Mouse (Mus musculus) erythroblast, embryonic 14.5 days (primary cell): ENCODE measurements around the gene Zxdb. TPM values are rescaled to one million over a fixed set of nuclear protein-coding genes. Genes with fewer than 3 reads are reported as not detected.
"Not testable (repeated sequence)": the region's sequence is repeated elsewhere in the genome, so short reads cannot be mapped to it uniquely, and the experiment has no call there.

Source experiments
- H3K27me3 ChIP-seq: 2 replicates; pipeline ENCODE4 v1.6.1; 2012; ENCODE audit warnings: inconsistent platforms; ENCODE audit not compliant: control insufficient read depth
- H3K36me3 ChIP-seq: 2 replicates; pipeline ENCODE4 v1.6.1; 2012; ENCODE audit warnings: mild to moderate bottlenecking, inconsistent platforms; ENCODE audit not compliant: control insufficient read depth
- H3K4me1 ChIP-seq: 2 replicates; pipeline ENCODE4 v1.6.1; 2012; ENCODE audit warnings: inconsistent platforms; ENCODE audit not compliant: control insufficient read depth
- H3K4me3 ChIP-seq: replicated peaks from 2 replicates; pipeline ENCODE3; 2012; ENCODE audit warnings: moderate library complexity, mild to moderate bottlenecking, inconsistent platforms
- H3K9me3 ChIP-seq: 2 replicates; pipeline ENCODE4 v1.6.1; 2012; ENCODE audit warnings: low read length, inconsistent platforms, mixed read lengths; ENCODE audit not compliant: control insufficient read depth
- GATA1 ChIP-seq: IDR thresholded peaks from 2 replicates; pipeline ENCODE4 v1.6.1; 2012; ENCODE audit warnings: low read length, inconsistent platforms, mixed read lengths
- TAL1 ChIP-seq: IDR thresholded peaks from 3 replicates; pipeline ENCODE4 v1.6.1; 2012; ENCODE audit warnings: low read length, inconsistent platforms, mixed read lengths
- polyA plus RNA-seq: library from polyadenylated mRNA; stranded (reverse); fragments of >175 nt; gene quantifications from 2 replicates; pipeline ENCODE4 v1.2.3, GENCODE M21; 2012

Zxdb gene
- polyA plus RNA-seq: 0.01 and 0.03 TPM in 2 replicates

- not testable (repeated sequence) for H3K36me3 ChIP-seq, H3K4me3 ChIP-seq, H3K27me3 ChIP-seq, H3K4me1 ChIP-seq, H3K9me3 ChIP-seq
Measured at GRCm38 (mm10) chrX:94724192-94724971, at the start of gene Zxdb. Gene Zxdb, plus strand, starts transcription at chrX:94724569.

GRCm38 (mm10) chrX:94674977-94675376, 49.4 kb upstream of the Zxdb start:
- Histone ChIP-seq H3K36me3 (no peaks in the 10 kb centered on the region), H3K4me3 (no peak overlapping the region), H3K9me3 (no peaks in the 10 kb centered on the region), H3K4me1 (no peaks in the 10 kb centered on the region), H3K27me3 (no peaks in the 10 kb centered on the region)
- TF ChIP-seq TAL1: no peak
- TF ChIP-seq GATA1: no peak

- H3K36me3 ChIP-seq, H3K9me3 ChIP-seq, H3K4me1 ChIP-seq, H3K27me3 ChIP-seq, H3K4me3 ChIP-seq: not testable (repeated sequence)
Measured at GRCm38 (mm10) chrX:94681581-94681980, 42.8 kb upstream of the Zxdb start.

GRCm38 (mm10) chrX:94689593-94689992, 34.8 kb upstream of the Zxdb start:
- H3K27me3 ChIP-seq, H3K4me1 ChIP-seq, H3K4me3 ChIP-seq, H3K36me3 ChIP-seq, H3K9me3 ChIP-seq: not testable (repeated sequence)

- not testable (repeated sequence) for H3K9me3 ChIP-seq, H3K36me3 ChIP-seq, H3K27me3 ChIP-seq, H3K4me3 ChIP-seq, H3K4me1 ChIP-seq
Measured at GRCm38 (mm10) chrX:94706676-94707075, 17.7 kb upstream of the Zxdb start.

- H3K36me3 ChIP-seq, H3K4me3 ChIP-seq, H3K9me3 ChIP-seq, H3K27me3 ChIP-seq, H3K4me1 ChIP-seq: not testable (repeated sequence)
Measured at GRCm38 (mm10) chrX:94709752-94710151, 14.6 kb upstream of the Zxdb start.

GRCm38 (mm10) chrX:94724972-94725569, 702 bp downstream of the Zxdb start:
- H3K4me1 ChIP-seq, H3K9me3 ChIP-seq, H3K27me3 ChIP-seq, H3K36me3 ChIP-seq, H3K4me3 ChIP-seq: not testable (repeated sequence)

GRCm38 (mm10) chrX:94725627-94726083, 1.3 kb downstream of the Zxdb start:
- H3K4me3 ChIP-seq, H3K27me3 ChIP-seq, H3K36me3 ChIP-seq, H3K4me1 ChIP-seq, H3K9me3 ChIP-seq: not testable (repeated sequence)

- TF ChIP-seq TAL1: no peak
- no peak for TF ChIP-seq GATA1
- Histone ChIP-seq H3K9me3 (no peaks in the 10 kb centered on the region), H3K4me3 (no peak overlapping the region), H3K27me3 (no peaks in the 10 kb centered on the region), H3K36me3 (no peaks in the 10 kb centered on the region), H3K4me1 (no peaks in the 10 kb centered on the region)
Measured at GRCm38 (mm10) chrX:94731596-94731995, 7.2 kb downstream of the Zxdb start.

GRCm38 (mm10) chrX:94753733-94754132, 29.4 kb downstream of the Zxdb start:
- TF ChIP-seq GATA1: no peak
- Histone ChIP-seq H3K27me3 (no peaks in the 10 kb centered on the region), H3K9me3 (no peaks in the 10 kb centered on the region), H3K4me1 (no peaks in the 10 kb centered on the region), H3K4me3 (no peak overlapping the region), H3K36me3 (no peaks in the 10 kb centered on the region)
